Mouse (Mus musculus): Measurements from ENCODE around the gene Vmn1r1.

DNA sequence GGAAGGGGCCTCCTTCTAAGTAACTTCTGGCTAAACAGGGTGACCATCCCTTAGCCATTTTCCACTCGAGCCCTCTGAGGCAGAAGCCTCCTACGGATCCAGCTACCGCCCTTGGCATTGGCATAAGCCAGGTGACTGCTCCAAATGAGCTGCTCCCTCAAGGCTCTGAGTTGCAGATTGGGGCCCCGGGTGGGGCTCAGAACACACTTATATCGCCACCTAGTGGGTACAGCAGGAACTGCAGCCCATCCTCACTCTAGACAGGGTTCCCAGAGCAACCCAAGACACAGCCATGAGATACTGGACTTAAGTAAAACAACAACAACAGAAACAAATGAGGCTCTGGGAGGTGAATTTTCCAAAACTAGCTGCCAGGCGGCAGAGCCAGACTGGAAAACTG lies 23.9 kb downstream of the Vmn1r1 start:
- TF ChIP-seq POLR2A (IDR thresholded peaks at IDR 0.05; ENCODE audit: insufficient read depth, low read length) = no peak
- peak; percentile 94 for TF ChIP-seq CTCF (IDR thresholded peaks at IDR 0.05; ENCODE audit: low read depth, low read length)
- no peak for TF ChIP-seq EP300 (IDR thresholded peaks at IDR 0.05; ENCODE audit: insufficient read depth, low read depth, low read length)

Measured in ES-Bruce4 (cell line).